Mouse (Mus musculus): ENCODE results near the gene Hoxb7. TPM values are rescaled to one million over a fixed set of nuclear protein-coding genes. Genes with fewer than 3 reads are reported as not detected.

Hoxb7 gene
- total RNA-seq, 2 experiments from 2014 or later, result 0.24 TPM; not detected in 1

- DNase-seq, result no peak
Measured at GRCm38 (mm10) chr11:96336597-96336996, 50.2 kb downstream of the Hoxb7 start.

- no peak for DNase-seq
Measured at GRCm38 (mm10) chr11:96337026-96337425, 50.6 kb downstream of the Hoxb7 start.

GRCm38 (mm10) chr11:96338957-96339855 is 52.8 kb downstream of the Hoxb7 start:
- no peak for DNase-seq

Small RNAs within 50 kb of the gene (microRNA-seq; reads per million reads assigned to microRNA genes)
- gene Mir10a, result 916 to 952 reads per million in 2 experiments
- 0 reads per million in 2 experiments for gene Mir196a-1

Other genes with a start within 250 kb of the Hoxb7 start
- gene Ube2z, start 221.2 kb upstream of the Hoxb7 start, total RNA-seq (2021), result 10 to 100 TPM; 47.4 to 48.3 TPM
- gene Atp5g1, start 211.0 kb upstream of the Hoxb7 start, total RNA-seq (2021), result 1,000 to 10,000 TPM; 2,269 to 2,363 TPM
- not detected for gene Calcoco2, start 174.7 kb upstream of the Hoxb7 start, total RNA-seq (2021)
- gene Ttll6, start 152.8 kb upstream of the Hoxb7 start, total RNA-seq (2021), result not detected
- not detected for gene Hoxb13, start 92.3 kb upstream of the Hoxb7 start, total RNA-seq (2021)
- not detected for gene Hoxb9, start 15.2 kb upstream of the Hoxb7 start, total RNA-seq (2021)
- gene Hoxb8, start 4.7 kb upstream of the Hoxb7 start, total RNA-seq (2021), result not detected
- gene Hoxb6, start 5.9 kb downstream of the Hoxb7 start, total RNA-seq (2021), result not detected
- under 1 TPM in 1 of 2 experiments, not detected in 1; 0.32 TPM for gene Hoxb5, start 16.7 kb downstream of the Hoxb7 start, total RNA-seq (2021)
- 1 to 10 TPM in 1 of 2 experiments, under 1 TPM in 1; 0.74 to 1.0 TPM for gene Hoxb4, start 31.6 kb downstream of the Hoxb7 start, total RNA-seq (2021)
- gene Hoxb3, start 36.7 kb downstream of the Hoxb7 start, total RNA-seq (2021), result 1 to 10 TPM; 1.4 to 1.5 TPM
- 1 to 10 TPM; 1.3 to 2.2 TPM for gene Hoxb2, start 63.9 kb downstream of the Hoxb7 start, total RNA-seq (2021)
- not detected for gene Hoxb1, start 79.1 kb downstream of the Hoxb7 start, total RNA-seq (2021)
- gene Skap1, start 178.0 kb downstream of the Hoxb7 start, total RNA-seq (2021), result under 1 TPM in 1 of 2 experiments, not detected in 1; 0.29 TPM